Mouse (Mus musculus) cerebellum, adult 2 months (tissue): ENCODE data around the gene Pnkp.

Experiments used
- CTCF ChIP-seq: fragments of 200-500 bp; IDR thresholded peaks from 2 replicates; pipeline ENCODE4 v1.5.1; 2011; ENCODE audit warnings: low read depth, mild to moderate bottlenecking, control low read depth, low read length, moderate library complexity, borderline replicate concordance; ENCODE audit not compliant: insufficient read depth
- POLR2A ChIP-seq: fragments of 200-500 bp; IDR thresholded peaks from 2 replicates; pipeline ENCODE4 v1.6.1; 2011; ENCODE audit warnings: low read length, control low read depth, borderline replicate concordance; ENCODE audit not compliant: insufficient read depth

DNA sequence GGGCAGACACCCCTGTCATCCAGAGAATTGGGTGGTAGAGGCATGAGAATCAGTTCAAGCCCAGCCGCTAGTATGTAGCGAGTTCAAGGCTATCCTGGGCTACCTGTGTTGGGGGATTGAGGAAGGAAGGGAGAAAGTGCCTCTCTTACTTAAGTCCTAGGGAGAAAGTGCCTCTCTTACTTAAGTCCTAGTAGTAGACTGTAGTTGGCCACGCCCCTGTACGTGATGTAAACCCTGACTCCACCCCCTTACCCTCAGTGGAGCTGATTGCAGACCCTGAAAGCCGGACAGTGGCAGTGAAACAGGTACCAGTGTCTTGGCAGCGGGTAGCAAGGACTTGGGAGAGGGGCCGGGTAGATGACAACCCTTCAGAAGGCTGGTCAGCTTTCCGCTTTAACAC, 966 bp downstream of the Pnkp start:
- TF ChIP-seq POLR2A (no peak), CTCF (no peak)
